Mouse (Mus musculus) thymus, adult 18-20 months (tissue): Measurements from ENCODE around the gene Ctdnep1.
A peak's percentile ranks its signal among the peaks of the same experiment; 100 is the strongest.

ENCODE experiments used
- DNase-seq, 2 experiments: peaks; one replicate each; pipeline ENCODE4 v3.0.0; 2022; ENCODE audit warnings: mixed read lengths in 2 of 2

Gene Ctdnep1

DNA sequence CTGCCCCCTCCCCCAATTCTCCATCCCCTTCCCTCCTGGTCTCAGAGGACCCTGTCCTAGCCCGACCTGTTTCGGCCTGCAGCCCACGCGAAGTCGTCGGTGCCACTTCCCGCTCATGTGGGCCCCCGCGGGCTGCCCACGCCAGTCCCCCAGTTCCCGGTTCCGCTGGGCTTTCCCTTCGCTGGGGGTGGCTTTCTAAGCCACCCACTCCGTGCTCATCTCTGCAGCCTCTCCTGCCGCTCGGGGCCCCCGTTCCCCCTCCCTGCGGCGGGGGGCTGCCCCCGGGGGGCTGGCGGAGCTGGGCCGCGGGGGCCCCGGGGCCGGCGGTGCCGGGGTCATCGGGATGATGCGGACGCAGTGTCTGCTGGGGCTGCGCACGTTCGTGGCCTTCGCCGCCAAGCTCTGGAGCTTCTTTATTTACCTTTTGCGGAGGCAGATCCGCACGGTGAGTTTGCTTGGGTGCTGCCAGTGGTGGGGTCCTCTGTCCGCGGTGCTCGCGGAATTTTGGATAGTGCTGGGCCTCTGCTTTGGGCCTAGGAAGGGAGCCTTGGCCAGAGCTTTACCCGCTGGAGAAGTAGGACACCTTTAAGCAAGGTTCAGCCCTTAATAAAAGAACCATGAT is at the start of gene Ctdnep1:
Gene Ctdnep1 (plus strand): TSS at position 16 of the 622 bp plus-strand sequence.
- DNase-seq: no peak

DNA sequence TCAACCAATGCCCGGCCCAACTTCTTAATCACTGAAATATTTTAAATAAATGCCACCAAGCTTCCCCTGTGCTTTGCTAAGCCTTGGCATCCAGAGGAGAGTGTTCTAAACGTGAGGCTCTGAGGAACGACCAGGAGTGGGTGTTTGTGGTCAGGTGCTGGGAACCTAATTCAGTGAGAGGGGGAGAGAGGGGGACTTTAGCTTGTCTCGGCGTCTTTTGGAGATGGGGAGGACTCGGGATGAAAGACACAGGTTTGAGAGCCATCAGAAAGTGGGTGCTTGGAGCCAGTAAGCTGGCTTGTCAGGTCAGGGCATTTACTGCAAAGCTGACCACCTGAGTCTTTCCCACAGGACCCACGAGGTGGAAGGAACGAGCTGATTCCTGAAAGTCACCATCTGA is 49.2 kb upstream of the Ctdnep1 start:
- DNase-seq: no peak

DNA sequence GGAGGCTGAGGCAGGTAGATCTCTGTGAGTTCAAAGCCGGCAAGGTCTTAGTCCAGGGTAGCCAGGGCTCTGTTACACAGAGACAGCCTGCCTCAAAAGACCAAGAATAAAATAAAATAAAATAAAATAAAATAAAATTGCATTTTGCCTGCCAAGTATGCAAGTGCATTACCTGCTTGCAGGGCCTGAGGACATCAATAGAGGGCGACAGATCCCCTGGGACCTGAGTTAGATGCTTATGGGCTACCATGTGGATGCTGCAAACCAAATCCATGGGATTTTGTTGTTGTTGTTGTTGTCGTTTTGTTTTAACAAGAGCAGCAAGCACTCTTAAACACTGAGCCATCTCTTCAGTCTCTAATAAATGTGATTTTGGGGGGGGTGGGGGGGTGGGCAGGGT is 48.7 kb upstream of the Ctdnep1 start:
- DNase-seq: no peak

DNA sequence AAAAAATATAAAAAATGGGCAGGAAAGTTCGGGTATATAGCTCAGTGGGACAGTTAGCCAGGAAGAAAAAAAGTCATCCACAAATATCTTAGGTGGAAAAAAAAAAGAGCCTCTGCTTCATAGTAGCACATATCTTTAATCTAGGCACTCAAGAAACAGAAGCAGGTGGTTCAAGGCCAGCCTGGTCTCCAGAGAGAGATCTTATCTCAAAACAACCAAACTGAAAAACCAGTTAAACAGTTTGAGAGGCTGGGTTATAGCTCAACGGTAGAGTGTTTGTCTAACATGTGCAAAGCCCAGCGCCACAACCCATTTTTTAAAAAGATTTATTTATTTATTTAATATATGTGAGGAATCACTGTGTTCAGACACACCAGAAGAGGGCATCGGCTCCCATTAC is 47.9 kb upstream of the Ctdnep1 start:
- no peak for DNase-seq

DNA sequence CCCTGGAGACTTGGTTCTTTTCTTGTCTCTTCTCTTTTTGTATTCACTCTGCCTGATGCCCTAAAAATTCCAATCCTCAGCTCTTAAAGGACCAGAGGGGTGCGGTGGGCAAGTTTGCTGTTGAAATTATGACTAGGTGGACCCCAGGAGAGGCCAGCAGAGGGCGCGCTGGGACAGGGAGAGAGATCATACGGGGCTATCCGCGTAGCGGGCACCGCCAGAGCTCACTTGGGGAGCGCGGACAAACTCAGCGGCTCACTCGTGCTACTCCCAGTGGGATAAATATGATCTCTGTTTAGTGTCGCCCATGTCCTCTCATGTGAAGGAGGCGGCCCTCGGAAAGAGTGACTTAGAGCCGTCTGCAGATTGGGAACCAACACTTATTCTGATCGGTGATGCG is 46.8 kb upstream of the Ctdnep1 start:
- DNase-seq: peak; percentile 76 to 81

DNA sequence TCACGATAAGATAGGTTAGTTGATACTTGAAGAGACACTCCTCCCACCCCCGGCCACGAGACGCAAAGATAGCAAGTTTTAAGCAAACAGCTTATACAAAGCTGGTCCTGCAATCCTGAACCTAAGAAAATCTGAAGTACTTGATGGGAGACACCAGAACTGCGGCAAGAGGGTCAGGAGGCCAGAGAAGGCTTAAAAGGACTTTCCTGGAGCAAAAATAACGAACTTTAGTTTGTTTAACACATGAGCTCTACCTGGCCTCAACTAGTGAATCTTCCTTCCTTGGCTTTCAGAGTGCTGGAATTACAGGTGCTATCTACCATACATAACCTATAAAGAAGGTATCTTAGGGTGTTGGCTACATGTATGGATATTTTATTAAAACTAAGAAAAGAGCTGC is 46.3 kb upstream of the Ctdnep1 start:
- DNase-seq: no peak

DNA sequence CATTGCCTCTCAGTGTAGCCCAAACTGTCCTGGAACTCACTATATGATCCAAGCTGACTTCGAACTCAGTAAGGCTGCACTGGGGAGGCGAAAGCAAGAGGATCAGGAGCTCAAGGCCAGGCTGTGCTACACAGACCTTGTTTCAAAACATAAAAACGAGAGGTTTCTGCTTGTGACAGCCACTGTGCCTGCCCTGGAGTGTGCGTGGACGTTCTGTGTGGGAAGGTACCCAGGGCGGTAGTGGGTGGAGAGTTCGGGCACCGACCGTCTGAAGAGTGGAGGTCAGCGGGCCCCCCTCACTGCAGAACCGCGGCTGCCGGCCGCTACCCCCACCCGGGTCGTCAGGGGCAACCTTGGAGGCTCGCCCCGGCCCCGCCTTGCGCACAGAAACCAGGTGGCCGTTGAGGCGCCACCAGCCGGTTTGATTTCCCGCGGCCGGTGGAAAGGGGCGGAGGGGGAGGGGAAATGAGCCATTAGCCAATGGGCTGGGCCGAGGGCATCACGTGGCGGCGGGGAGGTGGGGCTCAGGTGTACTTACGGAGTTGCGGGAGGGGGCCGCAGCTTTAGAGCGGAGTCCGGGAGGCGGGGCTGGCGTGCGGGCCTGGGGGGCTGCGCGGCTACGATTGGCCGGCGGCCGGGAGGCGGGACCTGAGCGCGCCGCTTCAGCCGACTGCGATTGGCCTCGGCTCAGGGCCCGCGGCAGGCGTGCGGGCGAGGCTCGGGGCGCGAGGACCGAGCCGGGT is 45.6 kb upstream of the Ctdnep1 start, which contains the start of gene Ybx2:
Gene Ybx2 (plus strand): TSS at position 660 of the 743 bp plus-strand sequence.
- DNase-seq: peak; percentile 85 to 89

DNA sequence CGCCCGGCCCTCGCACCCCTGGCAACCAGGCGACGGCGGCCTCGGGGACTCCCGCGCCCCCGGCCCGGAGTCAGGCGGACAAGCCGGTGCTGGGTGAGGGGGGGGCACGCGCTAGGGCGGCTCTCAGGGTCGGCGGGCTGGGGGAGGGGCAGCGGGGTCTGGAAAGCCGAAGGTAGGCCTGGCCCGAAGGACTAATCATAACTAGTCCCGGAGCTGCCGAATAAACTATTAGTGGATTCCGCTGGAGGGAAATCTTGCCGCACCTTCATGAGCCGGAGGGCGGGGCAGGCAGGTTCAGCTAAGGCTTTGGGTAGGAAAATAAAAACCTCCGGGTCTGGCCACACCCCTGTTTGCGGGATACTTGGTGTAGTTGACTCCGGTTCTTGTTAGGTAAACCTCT is 44.8 kb upstream of the Ctdnep1 start:
- DNase-seq: no peak

DNA sequence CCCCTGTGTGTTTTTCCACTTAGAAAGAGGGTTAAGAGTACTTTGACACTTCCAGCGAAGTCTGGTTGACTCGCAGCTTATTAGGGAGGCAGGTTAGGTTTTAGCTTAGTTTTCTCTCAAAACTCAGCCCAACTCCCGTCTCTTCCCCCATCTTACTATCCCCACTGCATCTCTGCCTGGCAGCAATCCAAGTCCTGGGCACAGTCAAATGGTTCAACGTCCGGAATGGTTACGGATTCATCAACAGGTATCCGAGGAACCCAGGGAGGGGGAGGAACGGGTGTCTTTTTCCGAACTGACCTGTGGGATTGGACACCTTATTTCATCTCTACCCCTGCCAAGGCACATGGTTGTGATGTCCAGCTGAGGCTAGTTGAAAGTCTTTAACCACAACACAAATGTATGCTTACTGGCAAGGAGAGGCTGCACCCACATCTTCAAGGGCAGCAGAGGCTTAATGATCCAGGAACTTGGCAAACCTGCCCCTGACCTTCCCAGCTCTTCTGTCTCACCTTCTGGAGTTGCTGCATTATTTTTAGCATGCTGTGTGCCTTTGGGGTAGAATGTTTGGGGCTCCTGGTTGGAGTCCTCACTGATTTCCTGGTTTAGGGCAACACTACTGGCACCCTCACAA is 44.1 kb upstream of the Ctdnep1 start:
- DNase-seq: no peak

DNA sequence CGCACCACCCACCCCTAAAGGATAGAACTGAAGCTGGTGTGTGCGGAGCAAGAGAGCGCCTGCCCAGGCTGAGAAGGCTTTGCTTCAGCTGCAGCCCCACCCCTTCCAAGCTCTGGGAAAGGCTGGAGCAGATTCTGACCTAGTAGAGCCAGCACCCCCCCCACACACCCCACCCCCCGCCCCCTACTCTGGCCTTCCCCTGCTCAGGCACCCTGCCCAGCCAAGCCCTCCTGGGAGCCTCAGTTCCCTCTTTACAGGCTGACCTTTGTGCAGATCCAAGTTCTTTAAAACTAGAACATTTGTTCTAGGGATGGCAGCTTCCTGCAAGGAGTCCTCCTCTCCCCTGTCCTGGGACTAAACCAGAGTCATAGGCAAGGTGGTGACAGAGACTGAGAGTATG is 43.6 kb upstream of the Ctdnep1 start:
- DNase-seq: no peak

DNA sequence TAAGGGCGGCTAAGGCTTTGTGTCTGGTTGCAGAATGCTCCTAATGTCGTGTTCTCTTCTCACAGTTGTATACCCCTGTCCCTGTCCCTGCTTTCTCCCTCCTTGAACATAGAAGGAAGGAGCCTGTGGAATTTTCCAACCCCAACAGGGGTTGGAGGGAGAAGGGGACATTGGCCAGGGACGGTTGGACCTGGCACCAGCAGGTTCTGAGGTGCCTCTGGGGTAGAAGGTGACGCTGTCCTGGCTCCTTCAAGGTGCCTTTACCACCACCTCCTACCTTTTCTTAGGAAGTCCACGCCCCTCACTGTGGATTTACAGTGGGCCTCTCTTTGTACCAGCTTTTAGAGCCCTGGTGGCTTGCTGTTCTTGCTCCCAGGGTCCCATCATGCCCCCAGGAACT is 43.1 kb upstream of the Ctdnep1 start:
- DNase-seq: no peak

DNA sequence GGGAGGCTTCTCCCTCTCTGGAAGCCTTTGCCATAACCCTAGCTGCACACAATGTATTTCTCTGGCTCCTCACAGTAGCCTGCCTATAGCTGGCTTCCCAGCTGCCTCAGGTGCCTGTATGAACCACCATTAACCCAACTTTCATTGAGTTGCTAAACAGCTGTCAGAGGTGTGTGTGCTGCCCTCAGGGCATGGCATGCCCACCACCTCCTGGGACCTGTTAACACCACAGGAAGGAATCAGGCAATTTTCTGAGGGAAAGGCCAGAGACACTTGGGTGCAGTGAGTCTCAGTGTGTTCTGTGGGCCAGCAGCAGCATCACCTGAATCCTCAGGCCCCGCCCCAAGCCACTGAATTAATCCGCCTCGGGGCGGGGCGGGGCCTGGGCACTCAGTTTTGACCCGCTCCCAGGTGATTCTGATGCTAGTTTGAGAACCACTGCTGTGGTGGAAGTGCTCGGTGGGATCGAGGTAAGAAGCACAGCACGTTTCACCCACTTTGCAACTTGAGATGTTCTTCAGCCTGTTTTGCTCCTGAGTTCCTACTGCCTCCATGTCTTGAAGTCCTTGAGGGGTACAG is 42.5 kb upstream of the Ctdnep1 start:
- no peak for DNase-seq

DNA sequence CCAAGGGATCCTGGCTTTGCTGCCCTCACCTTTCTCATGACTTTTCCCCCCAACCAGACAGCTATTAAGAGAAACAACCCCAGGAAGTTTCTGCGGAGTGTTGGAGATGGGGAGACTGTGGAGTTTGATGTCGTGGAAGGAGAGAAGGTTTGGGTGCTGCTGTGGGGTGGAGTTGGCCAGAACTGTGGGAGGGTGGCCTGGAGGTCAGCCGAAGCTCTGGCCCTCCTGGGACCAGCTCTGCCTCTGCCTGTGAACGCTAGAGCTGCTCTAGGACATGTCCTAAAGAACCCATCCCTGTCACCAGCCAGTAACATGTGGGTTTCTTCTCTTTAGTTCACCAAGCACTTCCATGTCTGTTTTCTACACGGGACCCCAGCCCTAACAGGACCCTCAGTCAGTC is 41.8 kb upstream of the Ctdnep1 start:
- DNase-seq: no peak

DNA sequence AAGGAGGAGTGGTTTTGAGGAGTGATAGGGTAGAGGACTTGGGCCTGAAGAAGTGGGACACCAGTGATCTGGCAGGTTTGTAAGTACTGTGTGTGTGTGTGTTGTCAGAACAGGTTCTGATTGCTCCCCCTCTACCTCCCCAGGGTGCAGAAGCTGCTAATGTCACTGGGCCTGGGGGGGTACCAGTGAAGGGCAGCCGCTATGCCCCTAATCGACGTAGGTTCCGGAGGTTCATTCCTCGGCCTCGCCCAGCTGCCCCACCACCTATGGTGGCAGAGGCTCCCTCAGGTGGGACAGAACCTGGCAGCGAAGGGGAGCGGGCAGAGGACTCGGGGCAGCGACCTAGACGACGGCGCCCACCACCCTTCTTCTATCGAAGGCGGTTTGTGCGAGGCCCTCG is 41.2 kb upstream of the Ctdnep1 start:
- DNase-seq: no peak

DNA sequence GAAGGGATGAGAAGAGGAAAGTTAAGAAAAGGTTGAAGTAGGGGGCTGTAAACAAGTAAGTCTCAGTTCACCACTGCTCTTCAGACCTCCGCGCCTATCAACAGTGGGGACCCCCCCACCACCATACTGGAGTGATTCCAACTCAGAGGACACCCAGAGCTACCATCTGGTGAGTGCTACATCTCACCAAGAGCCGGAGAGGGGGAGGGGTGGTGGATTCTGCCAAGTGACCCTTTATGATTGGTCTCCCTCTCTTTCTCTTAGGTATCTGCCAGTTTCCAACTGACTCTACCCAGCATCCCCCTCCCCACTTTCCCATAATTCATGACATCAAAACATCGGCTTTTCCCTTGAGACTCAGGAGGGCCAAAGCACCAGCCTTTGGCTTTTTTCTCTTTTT is 40.0 kb upstream of the Ctdnep1 start:
- DNase-seq: no peak

DNA sequence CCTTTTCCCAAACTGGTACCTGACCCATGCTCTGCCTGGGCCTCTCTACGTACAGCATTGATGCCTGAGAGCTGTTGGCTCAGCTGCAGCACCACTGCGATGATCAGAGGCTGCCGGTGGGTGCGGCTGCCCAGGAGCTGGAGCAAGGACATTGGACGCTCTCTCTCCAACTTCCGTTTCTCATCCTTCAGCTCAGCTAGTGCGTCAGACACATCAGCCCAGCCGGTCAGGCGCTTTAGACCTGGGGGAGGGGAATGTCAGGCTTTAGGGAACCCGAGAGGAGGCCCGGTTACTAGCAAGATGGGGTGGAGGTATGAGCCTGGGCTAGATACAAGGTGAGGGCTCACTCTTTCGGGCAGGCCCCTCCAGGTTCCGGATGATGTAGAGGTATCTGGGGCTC is 35.7 kb upstream of the Ctdnep1 start:
- DNase-seq: no peak

DNA sequence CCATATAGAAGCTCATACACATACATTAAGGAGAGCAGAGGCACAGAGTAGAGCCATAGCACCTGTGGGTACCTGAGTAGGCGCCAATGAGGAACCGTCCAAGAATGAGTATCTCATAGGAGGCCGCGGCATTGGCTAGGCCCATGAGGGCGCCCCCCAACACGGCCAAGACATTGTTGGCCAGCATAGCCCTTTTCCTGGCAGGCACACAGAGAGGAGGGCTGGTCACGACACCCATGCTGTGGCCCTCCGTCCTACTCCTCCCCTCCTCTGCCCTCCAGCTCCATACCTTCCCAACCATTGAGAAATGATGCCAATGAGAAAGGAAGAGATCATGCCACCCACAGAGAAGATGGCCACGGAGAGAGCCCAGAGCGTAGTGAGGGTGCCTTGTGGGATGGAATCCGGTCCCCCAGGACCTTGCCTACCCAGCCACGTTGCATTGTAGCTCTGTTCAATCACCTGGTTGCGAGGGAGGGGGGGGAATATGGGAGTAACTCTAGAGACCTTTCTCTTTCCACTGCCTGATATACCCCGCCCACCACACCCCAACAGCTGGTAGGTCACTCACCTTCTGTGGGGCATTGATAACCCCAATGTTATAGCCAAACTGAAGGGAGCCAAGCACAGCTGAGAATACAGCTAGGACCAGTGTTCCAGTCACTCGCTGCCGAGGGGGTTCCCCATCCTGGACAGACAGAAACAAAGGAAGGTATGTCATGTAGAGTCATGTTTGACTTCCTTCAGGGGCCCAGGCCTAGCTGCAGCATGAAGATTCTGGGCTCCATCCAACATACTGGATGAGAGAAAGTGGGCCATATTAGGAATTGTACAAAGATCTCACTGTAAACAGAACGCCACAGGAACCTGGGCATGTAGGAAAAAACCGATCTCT is 34.7 kb upstream of the Ctdnep1 start:
- no peak for DNase-seq

DNA sequence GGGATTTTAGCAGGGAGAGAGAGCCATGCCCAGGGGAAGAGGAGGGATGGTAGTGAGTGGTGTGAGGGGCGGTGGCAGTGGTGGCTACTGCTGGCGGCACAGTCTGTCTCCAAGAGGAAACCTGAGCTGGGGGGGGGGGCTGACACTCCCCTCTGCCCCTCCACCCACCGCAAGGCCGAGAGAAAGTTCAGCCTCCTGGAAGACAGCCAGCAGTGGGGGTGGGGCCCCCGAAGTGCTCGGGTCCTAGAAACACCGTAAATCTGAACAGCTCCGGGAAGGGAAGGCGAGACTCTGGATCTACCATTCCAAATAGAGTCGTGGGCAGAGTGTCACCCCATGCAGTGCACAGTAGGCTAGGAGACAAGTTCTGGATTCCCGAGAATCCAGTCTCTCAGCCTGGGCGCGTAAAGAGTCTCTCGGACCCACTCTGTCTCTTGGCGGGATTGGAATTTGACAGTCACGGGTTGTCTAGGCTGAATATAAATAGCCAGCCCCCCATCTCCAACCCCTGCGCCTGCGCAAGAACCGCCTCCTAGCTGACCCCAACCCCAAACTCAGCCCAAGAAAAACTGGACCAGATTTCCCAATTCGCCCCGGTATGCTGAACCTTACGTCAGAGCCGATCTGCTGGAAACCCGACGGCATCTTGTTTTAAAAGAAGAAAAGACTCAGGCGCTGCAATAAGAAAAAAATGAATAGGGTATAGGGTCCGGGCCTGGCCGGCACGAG is 33.5 kb upstream of the Ctdnep1 start:
- DNase-seq: no peak

DNA sequence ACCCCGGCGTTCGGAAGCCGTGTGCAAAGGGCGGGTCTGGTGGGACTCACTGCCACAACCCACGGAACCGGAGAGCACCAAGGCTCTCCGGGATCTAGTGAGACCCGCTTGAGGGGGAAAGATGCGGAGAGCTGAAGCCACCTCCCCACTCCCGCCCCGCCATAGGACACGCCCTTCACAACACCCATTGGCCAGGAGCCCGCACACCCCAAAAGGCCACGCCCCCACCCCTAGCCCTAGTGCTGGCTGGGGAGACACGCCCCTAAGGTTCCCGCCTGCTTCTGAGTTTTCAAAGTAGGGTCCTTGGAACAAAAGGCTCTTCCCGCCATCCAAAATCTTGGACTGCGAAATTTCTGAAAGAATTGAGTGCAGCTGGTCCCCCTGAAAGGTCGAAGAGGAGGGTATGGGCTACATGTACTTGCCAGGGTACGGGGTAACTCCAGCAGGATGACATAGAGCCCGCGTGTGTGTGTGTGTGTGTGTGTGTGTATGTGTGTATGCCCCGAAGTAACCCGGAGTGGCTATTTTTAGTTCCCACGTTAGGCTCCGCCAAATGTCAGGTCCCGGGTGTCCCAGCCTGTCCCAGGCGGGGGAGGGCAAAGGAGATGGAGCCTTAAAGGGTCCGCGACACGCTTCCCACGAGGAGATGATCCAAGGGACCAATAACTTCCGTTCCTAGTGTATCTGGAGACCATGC is 32.7 kb upstream of the Ctdnep1 start, which contains the start of gene Slc2a4:
Gene Slc2a4 (minus strand): TSS at position 123 of the 697 bp plus-strand sequence.
- peak; percentile 87 to 88 for DNase-seq

DNA sequence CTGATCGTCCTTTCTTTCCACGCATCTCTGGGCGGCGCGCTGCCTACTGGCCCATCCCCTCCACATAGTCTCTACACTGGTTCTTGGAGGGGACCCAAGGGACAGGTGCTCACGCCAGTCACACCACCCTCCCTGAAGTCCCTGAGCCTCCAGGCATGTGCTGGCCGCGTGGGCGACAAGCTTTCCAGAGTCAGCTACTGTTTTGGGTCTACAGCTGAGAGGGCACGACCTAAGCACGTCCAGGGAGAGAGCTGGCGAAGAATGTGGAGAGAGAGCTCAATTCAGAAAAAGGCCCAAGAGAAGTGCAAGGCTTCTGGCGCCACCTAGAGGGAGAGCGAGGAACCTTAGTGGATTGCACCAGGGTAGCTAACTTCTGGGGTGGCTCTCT is 32.2 kb upstream of the Ctdnep1 start:
- peak; percentile 61 to 69 for DNase-seq

DNA sequence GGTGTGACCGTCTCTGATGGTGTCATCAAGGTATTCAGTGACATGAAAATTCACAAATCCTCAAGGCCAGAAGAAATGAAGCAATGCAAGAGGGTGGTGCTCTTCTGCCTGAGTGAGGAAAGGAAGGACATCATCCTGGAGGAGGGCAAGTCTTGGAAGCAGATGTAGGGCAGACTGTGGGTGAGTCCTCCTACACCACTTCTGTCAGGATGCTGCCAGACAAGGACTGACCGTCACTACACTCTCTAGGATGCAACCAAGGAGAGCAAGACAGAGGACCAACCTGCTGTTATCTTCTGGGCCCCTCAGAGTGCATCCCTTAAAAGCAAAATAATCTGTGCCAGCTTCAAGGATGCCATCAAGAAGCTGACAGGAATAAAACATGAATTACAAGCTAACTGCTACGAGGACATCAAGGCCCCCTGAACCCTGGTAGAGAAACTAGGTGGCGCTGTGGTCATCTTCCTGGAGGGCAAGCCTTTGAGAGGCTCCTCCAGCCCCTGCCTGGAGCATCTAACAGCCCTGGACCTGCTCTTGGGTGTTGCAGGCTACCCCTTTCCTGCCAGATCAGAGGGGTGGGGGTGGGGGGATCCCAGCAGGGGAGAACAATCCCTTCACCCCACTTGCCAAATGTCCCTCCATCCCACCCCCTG is 30.0 kb upstream of the Ctdnep1 start:
- DNase-seq: no peak
